Mouse (Mus musculus) C2C12 (cell line): ENCODE results near the gene C2cd5. TPM values are rescaled to one million over a fixed set of nuclear protein-coding genes. Genes with fewer than 3 reads are reported as not detected.
A peak's percentile ranks its signal among the peaks of the same experiment; 100 is the strongest.
"Not testable (repeated sequence)": the region's sequence is repeated elsewhere in the genome, so short reads cannot be mapped to it uniquely, and the experiment has no call there.

Experiments
- H3K27me3 ChIP-seq: one replicate; pipeline ENCODE4 v1.6.1; 2011; ENCODE audit not compliant: control insufficient read depth, insufficient read depth, insufficient read length
- H3K36me3 ChIP-seq: one replicate; pipeline ENCODE4 v1.6.1; 2011; ENCODE audit not compliant: control insufficient read depth, insufficient read depth
- H3K4me3 ChIP-seq: one replicate; pipeline ENCODE4 v1.5.1; 2011; ENCODE audit warnings: mild to moderate bottlenecking, control low read depth; ENCODE audit not compliant: poor library complexity, insufficient read depth, severe bottlenecking
- H3K79me2 ChIP-seq: one replicate; pipeline ENCODE4 v1.6.1; 2011; ENCODE audit not compliant: control insufficient read depth, insufficient read depth
- H3K79me3 ChIP-seq: one replicate; pipeline ENCODE4 v1.6.1; 2011; ENCODE audit warnings: low read depth, control low read depth
- H3ac ChIP-seq: one replicate; pipeline ENCODE3; 2011; ENCODE audit warnings: low read depth; ENCODE audit not compliant: control insufficient read depth, insufficient read length
- CEBPB ChIP-seq: IDR thresholded peaks from one replicate; pipeline ENCODE4 v1.6.1; 2011; ENCODE audit warnings: low read depth, mild to moderate bottlenecking, control low read depth, moderate library complexity
- CTCF ChIP-seq: IDR thresholded peaks from one replicate; pipeline ENCODE4 v1.5.1; 2011; ENCODE audit not compliant: control insufficient read depth, insufficient read depth, insufficient read length
- FOSL1 ChIP-seq: IDR thresholded peaks from one replicate; pipeline ENCODE4 v1.8.0; 2011; ENCODE audit warnings: mild to moderate bottlenecking, low read length; ENCODE audit not compliant: poor library complexity, insufficient read depth, severe bottlenecking
- MAX ChIP-seq: IDR thresholded peaks from one replicate; pipeline ENCODE4 v1.6.1; 2011; ENCODE audit warnings: mild to moderate bottlenecking, control low read depth
- MYOD1 ChIP-seq: IDR thresholded peaks from one replicate; pipeline ENCODE4 v1.6.1; 2011; ENCODE audit warnings: low read depth; ENCODE audit not compliant: control insufficient read depth, insufficient read length
- MYOG ChIP-seq: IDR thresholded peaks from one replicate; pipeline ENCODE4 v1.6.1; 2011; ENCODE audit not compliant: control insufficient read depth, insufficient read length; ENCODE audit errors: extremely low read depth
- USF1 ChIP-seq: IDR thresholded peaks from one replicate; pipeline ENCODE4 v1.6.1; 2011; ENCODE audit warnings: low read depth, mild to moderate bottlenecking, control low read depth, moderate library complexity
- polyA plus RNA-seq: library from polyadenylated mRNA; unstranded; fragments of >200 nt; fragmentation: generic; extraction: Trizol; gene quantifications from one replicate; pipeline ENCODE4 v1.2.1, GENCODE M21; 2012; ENCODE audit warnings: missing spikeins

C2cd5 gene
- polyA plus RNA-seq, 1 experiment: 4.8 TPM

DNA sequence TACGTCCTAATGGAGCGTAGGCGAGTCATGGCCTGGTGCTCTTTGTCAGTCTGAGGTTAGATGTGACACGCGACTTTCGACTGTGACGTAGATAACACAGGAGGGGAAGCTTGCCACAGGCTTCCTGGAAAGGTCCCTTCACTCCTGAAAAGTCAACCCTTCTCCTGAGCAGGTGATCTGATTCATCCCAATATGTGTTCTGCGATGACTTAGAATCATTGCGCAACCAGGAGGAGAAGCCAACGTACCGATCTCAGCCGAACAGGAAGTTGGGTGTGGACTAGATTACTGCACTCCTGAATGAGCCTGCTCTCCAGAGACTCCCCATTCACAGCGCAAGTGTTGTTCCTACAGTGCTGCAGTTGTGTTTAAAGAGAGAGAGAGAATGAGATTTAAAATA lies 110.4 kb downstream of the C2cd5 start:
- TF ChIP-seq USF1 (no peak), MYOD1 (no peak), MYOG (no peak), FOSL1 (no peak), CEBPB (peak; percentile 76), CTCF (no peak)
- Histone ChIP-seq H3K27me3 (peaks cover 4% of the 10 kb centered on the region), H3ac (no peak overlapping the region), H3K4me3 (no peak overlapping the region), H3K36me3 (no peaks in the 10 kb centered on the region), H3K79me3 (no peaks in the 10 kb centered on the region), H3K79me2 (no peaks in the 10 kb centered on the region)

DNA sequence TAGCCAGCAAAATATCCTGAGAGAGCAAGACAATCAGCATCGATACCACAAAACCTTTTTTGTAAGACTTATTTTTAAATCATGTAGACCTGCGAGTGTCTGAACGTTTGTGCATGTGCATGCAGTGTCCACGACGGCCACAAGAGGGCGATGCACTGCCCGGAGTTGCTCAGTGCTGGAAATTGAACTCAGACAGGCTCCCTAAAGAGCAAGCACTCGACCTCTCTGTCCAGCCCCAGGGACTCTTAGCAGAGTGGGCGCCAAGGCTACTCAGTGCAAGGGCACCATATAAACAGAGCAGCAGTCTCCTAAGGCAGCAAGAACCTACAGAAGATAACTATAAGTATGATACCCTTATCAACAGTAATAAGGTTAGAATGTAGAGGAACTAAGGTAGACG lies 111.2 kb downstream of the C2cd5 start:
- H3K79me3 ChIP-seq: no peaks in the 10 kb centered on the region
- H3K4me3 ChIP-seq: no peak overlapping the region
- no peak for TF ChIP-seq USF1
- TF ChIP-seq CTCF: peak; percentile 78
- no peak for TF ChIP-seq MYOG
- no peaks in the 10 kb centered on the region for H3K36me3 ChIP-seq
- H3K79me2 ChIP-seq: no peaks in the 10 kb centered on the region
- H3K27me3 ChIP-seq: peaks cover 4% of the 10 kb centered on the region
- H3ac ChIP-seq: no peak overlapping the region

GRCm38 (mm10) chr6:142988231-142988630 lies 111.7 kb downstream of the C2cd5 start:
- Histone ChIP-seq H3K36me3 (no peaks in the 10 kb centered on the region), H3K4me3 (no peak overlapping the region), H3K79me2 (no peaks in the 10 kb centered on the region), H3K27me3 (peaks cover 4% of the 10 kb centered on the region), H3ac (no peak overlapping the region), H3K79me3 (no peaks in the 10 kb centered on the region)
- TF ChIP-seq MYOG (no peak), MAX (no peak), MYOD1 (no peak), FOSL1 (no peak)

DNA sequence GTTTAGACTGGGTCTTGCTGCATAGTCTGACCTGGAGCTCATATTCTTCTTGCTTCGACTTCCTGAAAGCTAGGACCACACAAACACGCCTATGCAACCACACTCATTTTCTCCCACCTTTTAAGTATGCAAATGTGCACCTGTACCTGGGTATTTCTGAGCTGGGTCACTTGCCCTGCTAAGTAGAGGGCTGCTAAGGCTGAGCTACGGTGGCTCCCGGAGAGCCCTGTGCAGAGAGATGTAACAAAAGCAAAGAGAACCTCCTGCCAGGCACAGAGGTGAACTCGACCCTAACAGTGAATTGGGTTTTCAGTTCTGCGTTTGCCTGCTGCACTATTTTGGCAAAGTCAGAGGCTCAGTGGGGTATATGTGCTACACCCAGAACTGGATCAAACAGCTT lies 112.3 kb downstream of the C2cd5 start:
- Histone ChIP-seq H3ac (no peak overlapping the region), H3K79me2 (no peaks in the 10 kb centered on the region), H3K4me3 (no peak overlapping the region), H3K27me3 (peaks cover 4% of the 10 kb centered on the region), H3K79me3 (no peaks in the 10 kb centered on the region), H3K36me3 (no peaks in the 10 kb centered on the region)
- no peak for TF ChIP-seq CTCF
- no peak for TF ChIP-seq MYOD1
- no peak for TF ChIP-seq MAX
- no peak for TF ChIP-seq FOSL1
- no peak for TF ChIP-seq CEBPB

DNA sequence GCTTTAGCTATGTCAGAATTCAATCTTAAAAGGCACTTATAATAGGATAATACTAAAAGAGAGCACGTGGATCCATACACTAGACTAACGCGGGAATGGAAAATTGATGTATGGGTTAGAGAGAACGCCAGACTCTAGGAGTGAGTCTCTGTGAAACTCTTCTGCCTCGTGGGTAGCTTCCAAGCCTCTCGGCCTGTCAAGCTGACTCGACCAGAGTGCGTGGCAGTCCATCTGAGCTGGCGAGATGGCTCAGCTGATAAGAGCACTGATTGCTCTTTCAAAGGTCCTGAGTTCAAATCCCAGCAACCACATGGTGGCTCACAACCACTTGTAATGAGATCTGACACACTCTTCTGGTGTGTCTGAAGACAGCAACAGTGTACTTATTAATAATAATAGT lies 113.2 kb downstream of the C2cd5 start:
- not testable (repeated sequence) for H3K36me3 ChIP-seq, H3ac ChIP-seq, H3K79me3 ChIP-seq, H3K4me3 ChIP-seq, H3K27me3 ChIP-seq, H3K79me2 ChIP-seq

DNA sequence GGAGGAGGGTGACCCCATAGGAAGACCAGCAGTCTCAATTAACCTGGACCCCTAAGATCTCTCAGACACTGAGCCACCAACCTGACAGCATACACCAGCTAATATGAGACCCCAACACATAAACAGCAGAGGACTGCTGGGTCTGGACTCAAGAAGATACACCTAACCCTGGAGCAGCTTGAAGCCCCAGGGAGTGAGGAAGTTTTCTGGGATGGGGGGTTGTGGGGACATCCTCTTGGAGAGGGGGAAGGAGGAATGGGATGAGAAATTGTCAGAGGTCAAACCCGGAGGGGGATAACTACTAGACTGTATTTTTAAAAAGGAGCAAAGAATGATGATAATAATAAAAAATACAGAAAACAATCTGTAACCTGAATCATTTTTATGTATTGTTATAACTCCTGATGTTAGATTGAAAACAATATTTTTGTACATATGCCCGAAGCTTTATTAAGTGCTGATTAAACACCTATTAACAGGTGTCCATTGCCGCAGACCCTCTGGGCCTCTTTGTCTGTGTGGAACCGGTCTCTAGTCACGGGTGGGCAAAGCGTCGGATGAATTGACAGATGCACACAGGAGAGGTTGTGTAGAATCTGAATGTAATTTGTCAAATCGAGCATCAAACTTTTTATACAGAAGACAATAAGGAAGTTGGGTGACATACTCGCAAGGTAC lies 114.2 kb downstream of the C2cd5 start:
- H3K79me3 ChIP-seq, H3K27me3 ChIP-seq, H3ac ChIP-seq, H3K79me2 ChIP-seq, H3K36me3 ChIP-seq, H3K4me3 ChIP-seq: not testable (repeated sequence)
